Mouse (Mus musculus) mature B cell (primary cell): ENCODE data around the gene Brms1.

Experiments used
- in situ Hi-C: fragments of 300-500 bp; cut with MboI; formaldehyde crosslinking; loops from 2 replicates; pipeline ENCODE4 v1.14.3; 2019

The Brms1 gene

GRCm38 (mm10) chr19:5089324-5089723, 48.2 kb downstream of the Brms1 start:
- in situ Hi-C loops, result no loop called here

GRCm38 (mm10) chr19:5092083-5092482, 50.9 kb downstream of the Brms1 start:
- in situ Hi-C loops, result no loop called here

GRCm38 (mm10) chr19:5093481-5094242, 52.5 kb downstream of the Brms1 start:
- in situ Hi-C loops, result no loop called here

- in situ Hi-C loops, result no loop called here
Observed at GRCm38 (mm10) chr19:5094243-5094632, 53.1 kb downstream of the Brms1 start.

- in situ Hi-C loops, result no loop called here
Observed at GRCm38 (mm10) chr19:5094746-5095417, 53.7 kb downstream of the Brms1 start.

GRCm38 (mm10) chr19:5095887-5096474, 54.8 kb downstream of the Brms1 start:
- in situ Hi-C loops, result no loop called here

GRCm38 (mm10) chr19:5097521-5098362, 56.6 kb downstream of the Brms1 start:
- in situ Hi-C loops, result no loop called here

- in situ Hi-C loops, result no loop called here
Observed at GRCm38 (mm10) chr19:5098363-5099143, 57.4 kb downstream of the Brms1 start, which contains the start of gene Cnih2. Cnih2 (minus strand) TSS chr19:5098521.
